ENCODE assay signal across 41 mouse cellular contexts in the genomic region with DNA sequence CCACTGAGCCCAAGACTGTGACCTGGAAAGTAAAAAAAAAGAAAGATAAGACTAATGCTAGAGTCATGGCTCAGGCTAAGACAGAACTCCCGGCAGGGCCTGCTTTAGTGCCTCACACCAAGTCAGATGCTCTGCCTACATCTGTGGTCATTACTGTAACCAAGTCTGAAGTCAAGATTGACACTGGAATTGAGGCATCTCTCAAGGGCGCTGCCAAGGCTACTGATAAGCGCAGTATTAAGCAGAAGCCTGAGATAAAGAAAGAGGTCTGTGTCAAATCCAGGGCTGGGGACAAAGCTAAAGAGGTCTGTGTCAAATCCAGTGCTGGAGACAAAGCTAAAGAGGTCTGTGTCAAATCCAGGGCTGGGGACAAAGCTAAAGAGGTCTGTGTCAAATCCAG. TPM values are rescaled to one million over a fixed set of nuclear protein-coding genes. Genes with fewer than 3 reads are reported as not detected.
"Had no signal": no experiment of that assay in that cellular context is flagged by ENCODE, and none has a peak within 500 bp of the region (broad histone marks: within the 10 kb centered on the region; RNA-seq: fewer than 3 reads in every experiment).

No protein-coding gene starts in this region.

RNA-seq across cellular contexts. Expression of gene Tmsb15a, which starts 20.3 kb away (rescaled TPM):
- total RNA-seq: heart, postnatal 10 days; heart, postnatal 14 days; heart, postnatal 25 days; heart, postnatal 36 days; heart, postnatal 4 days; hematopoietic stem cell, adult 5-6 weeks; hindbrain, postnatal 0 days; layer of hippocampus, adult 18-20 months; layer of hippocampus, adult 2 months; layer of hippocampus, adult 8-10 months; layer of hippocampus, postnatal 10 days; layer of hippocampus, postnatal 14 days; layer of hippocampus, postnatal 25 days; layer of hippocampus, postnatal 36 days; left cerebral cortex, adult 18-20 months; left cerebral cortex, adult 2 months had no signal
- polyA plus RNA-seq: heart, embryonic 10.5 days; heart, embryonic 11.5 days; heart, embryonic 12.5 days; heart, embryonic 14.5 days; heart, postnatal 0 days; hindbrain, embryonic 10.5 days; hindbrain, embryonic 11.5 days; hindbrain, embryonic 12.5 days; hindbrain, embryonic 13.5 days; hindbrain, embryonic 14.5 days; hindbrain, embryonic 15.5 days; hindbrain, embryonic 16.5 days; hindbrain, postnatal 0 days; inflammation-experienced regulatory T-cells, adult 6 months; intestine, embryonic 16.5 days; intestine, postnatal 0 days; kidney, adult 2 months; kidney, embryonic 14.5 days; kidney, embryonic 15.5 days; kidney, embryonic 16.5 days; kidney, postnatal 0 days; large intestine, adult 2 months had no signal

RNA-seq across cellular contexts. Expression of gene Tcp11x2, which starts 51.8 kb away (rescaled TPM):
- total RNA-seq: heart, postnatal 10 days; heart, postnatal 14 days; heart, postnatal 25 days; heart, postnatal 36 days; heart, postnatal 4 days; hematopoietic stem cell, adult 5-6 weeks; hindbrain, postnatal 0 days; layer of hippocampus, adult 18-20 months; layer of hippocampus, adult 2 months; layer of hippocampus, adult 8-10 months; layer of hippocampus, postnatal 10 days; layer of hippocampus, postnatal 14 days; layer of hippocampus, postnatal 25 days; layer of hippocampus, postnatal 36 days; left cerebral cortex, adult 18-20 months; left cerebral cortex, adult 2 months had no signal
- polyA plus RNA-seq: heart, embryonic 10.5 days; heart, embryonic 11.5 days; heart, embryonic 12.5 days; heart, embryonic 13.5 days; heart, embryonic 14.5 days; heart, embryonic 15.5 days; heart, postnatal 0 days; hindbrain, embryonic 10.5 days; hindbrain, embryonic 11.5 days; hindbrain, embryonic 12.5 days; hindbrain, embryonic 13.5 days; hindbrain, embryonic 14.5 days; hindbrain, embryonic 15.5 days; hindbrain, embryonic 16.5 days; hindbrain, postnatal 0 days; intestine, embryonic 14.5 days; intestine, embryonic 15.5 days; intestine, embryonic 16.5 days; intestine, postnatal 0 days; kidney, adult 2 months; kidney, embryonic 14.5 days; kidney, embryonic 15.5 days; kidney, embryonic 16.5 days; large intestine, adult 2 months had no signal
